Mouse (Mus musculus): ENCODE data around the gene Il15ra. TPM values are rescaled to one million over a fixed set of nuclear protein-coding genes. Genes with fewer than 3 reads are reported as not detected.

Il15ra gene
- polyA plus RNA-seq, 1 experiment from 2014 or later, result 0.80 TPM

Other genes with a start within 250 kb of the Il15ra start
- 41.1 and 43.8 TPM in 2 replicates for gene Pfkfb3, start 151.2 kb upstream of the Il15ra start, polyA plus RNA-seq (2015; fragmentation: Nextera tagmentation; extraction: Ambion mirVana)
- 146 and 149 TPM in 2 replicates for gene Rbm17, start 101.1 kb upstream of the Il15ra start, polyA plus RNA-seq (2015; fragmentation: Nextera tagmentation; extraction: Ambion mirVana)
- not detected in 2 replicates for gene Gm17490, start 79.0 kb upstream of the Il15ra start, polyA plus RNA-seq (2015; fragmentation: Nextera tagmentation; extraction: Ambion mirVana)
- not detected in 2 replicates for gene Il2ra, start 62.5 kb upstream of the Il15ra start, polyA plus RNA-seq (2015; fragmentation: Nextera tagmentation; extraction: Ambion mirVana)
- 125 and 142 TPM in 2 replicates for gene Fbh1, start 72.3 kb downstream of the Il15ra start, polyA plus RNA-seq (2015; fragmentation: Nextera tagmentation; extraction: Ambion mirVana)
- gene Ankrd16, start 72.6 kb downstream of the Il15ra start, polyA plus RNA-seq (2015; fragmentation: Nextera tagmentation; extraction: Ambion mirVana), result 43.5 and 55.0 TPM in 2 replicates